13 mouse cellular contexts compared by ENCODE assay signal in genomic region chr11:23465862-23466261, GRCm38 (mm10). TPM values are rescaled to one million over a fixed set of nuclear protein-coding genes. Genes with fewer than 3 reads are reported as not detected.
DNase-seq lines count a peak whose midpoint lies in the region; TF ChIP-seq lines count a peak whose summit lies in the region.
"Not testable (repeated sequence)": the region's sequence is repeated elsewhere in the genome, so short reads cannot be mapped to it uniquely, and the experiment has no call there.
"Had no signal": no experiment of that assay in that cellular context is flagged by ENCODE, and none has a peak within 500 bp of the region (broad histone marks: within the 10 kb centered on the region; RNA-seq: fewer than 3 reads in every experiment).

No protein-coding gene starts in this region.

- H3K79me2 ChIP-seq in CH12.LX (replicated peaks; ENCODE audit: control insufficient read depth, extremely low read depth, insufficient read depth, poor library complexity, severe bottlenecking); MEL (ENCODE audit: control insufficient read depth, insufficient read depth, low read length, poor library complexity): not testable (repeated sequence)

- in situ Hi-C loops in CH12.LX (cut with MboI; ENCODE audit: low pct_ligation_motif_present, low pct_unique_long_range_greater_than_20kb, low sequenced_read_pairs); ES-E14 (cut with MboI; ENCODE audit: low sequenced_read_pairs in 2 of 2, unreplicated experiment in 2 of 2): not testable (repeated sequence)

- not testable (repeated sequence) for H3K27me3 ChIP-seq in CH12.LX (replicated peaks); MEL (ENCODE audit: control insufficient read depth in 1 of 2, insufficient read depth in 2 of 2, low read length in 2 of 2)

- H3K4me3 ChIP-seq in CH12.LX (replicated peaks in 1 of 3; ENCODE audit: low read depth in 2 of 3, low read length in 2 of 3, poor library complexity in 1 of 3); ES-E14 (ENCODE audit: insufficient read depth in 1 of 2, low read depth in 1 of 2, low read length in 2 of 2, poor library complexity in 1 of 2, severe bottlenecking in 1 of 2); MEL (ENCODE audit: control insufficient read depth in 1 of 2, insufficient read depth in 1 of 2, low read depth in 2 of 2, low read length in 2 of 2): not testable (repeated sequence)

- not testable (repeated sequence) for H3K9ac ChIP-seq in CH12.LX (ENCODE audit: insufficient read depth, low read depth); ES-E14 (ENCODE audit: insufficient read depth, low read depth, low read length, poor library complexity, severe bottlenecking); MEL (ENCODE audit: control insufficient read depth, low read depth, low read length, poor library complexity, severe bottlenecking)

- H3K27ac ChIP-seq in CH12.LX (ENCODE audit: insufficient read depth, low read depth); ES-E14 (ENCODE audit: insufficient read depth, low read depth, low read length, poor library complexity, severe bottlenecking); MEL (ENCODE audit: control insufficient read depth, low read depth, low read length): not testable (repeated sequence)

- dilution Hi-C loops in CH12.LX (cut with MboI; ENCODE audit: extremely low pct_ligation_motif_present, extremely low pct_unique_long_range_greater_than_20kb, low sequenced_read_pairs): not testable (repeated sequence)

- not testable (repeated sequence) for H3K9me3 ChIP-seq in CH12.LX (replicated peaks; ENCODE audit: low read length); ES-E14 (ENCODE audit: control insufficient read depth, insufficient read depth, low read depth, low read length); MEL (replicated peaks; ENCODE audit: insufficient read depth, low read length)

- H3K4me2 ChIP-seq in CH12.LX (ENCODE audit: insufficient read depth, low read depth, poor library complexity, severe bottlenecking): not testable (repeated sequence)

- TF ChIP-seq EP300 in CH12.LX (IDR thresholded peaks at IDR 0.05; ENCODE audit: low read length); MEL (IDR thresholded peaks at IDR 0.05; ENCODE audit: low read depth in 1 of 2, low read length in 2 of 2): not testable (repeated sequence)

- not testable (repeated sequence) for DNase-seq in CH12.LX (ENCODE audit: extremely low read depth); ES-E14 (ENCODE audit: low read depth, low spot score); MEL (ENCODE audit: low read depth, low spot score)

- H3K36me3 ChIP-seq in CH12.LX (replicated peaks in 1 of 2; ENCODE audit: control insufficient read depth in 1 of 2, insufficient read depth in 1 of 2, low read length in 1 of 2) (peaks cover 19 to 68% of the 10 kb centered on the region in 2 experiments), MEL (ENCODE audit: control insufficient read depth in 1 of 2, insufficient read depth in 2 of 2, low read length in 2 of 2) (peaks cover 0 to 36% of the 10 kb centered on the region in 2 experiments; a peak in 2 of 4 replicates)
- H3K36me3 ChIP-seq in ES-E14 (ENCODE audit: control insufficient read depth, insufficient read depth, low read length, poor library complexity, severe bottlenecking): not testable (repeated sequence)

- TF ChIP-seq RAD21 in CH12.LX (IDR thresholded peaks at IDR 0.05; ENCODE audit: low read depth, low read length); MEL (IDR thresholded peaks at IDR 0.05; ENCODE audit: low read depth, low read length): not testable (repeated sequence)

- H3K4me1 ChIP-seq in CH12.LX (ENCODE audit: control insufficient read depth in 1 of 2, insufficient read depth in 2 of 2): peaks cover 0 to 50% of the 10 kb centered on the region in 2 experiments; a peak in 2 of 4 replicates
- H3K4me1 ChIP-seq in ES-E14 (ENCODE audit: control insufficient read depth in 2 of 2, insufficient read depth in 2 of 2, low read length in 2 of 2, poor library complexity in 1 of 2); MEL (ENCODE audit: control insufficient read depth in 1 of 2, insufficient read depth in 2 of 2, low read length in 2 of 2): not testable (repeated sequence)

- TF ChIP-seq CTCF in CH12.LX (conservative IDR thresholded peaks at IDR 0.05 in 1 of 2, IDR thresholded peaks at IDR 0.05 in 1 of 2; ENCODE audit: low read depth in 2 of 2, low read length in 2 of 2); MEL (IDR thresholded peaks at IDR 0.05 in 2 of 3, conservative IDR thresholded peaks at IDR 0.05 in 1 of 3; ENCODE audit: control insufficient read depth in 1 of 3, insufficient read depth in 1 of 3, low read depth in 2 of 3, low read length in 3 of 3, poor library complexity in 1 of 3, severe bottlenecking in 1 of 3): not testable (repeated sequence)

- not testable (repeated sequence) for TF ChIP-seq POLR2A in CH12.LX (IDR thresholded peaks at IDR 0.05; ENCODE audit: low read depth, low read length); MEL (IDR thresholded peaks at IDR 0.05; ENCODE audit: control insufficient read depth in 1 of 2, insufficient read depth in 1 of 2, low read depth in 1 of 2, low read length in 2 of 2, poor library complexity in 1 of 2)

TF ChIP-seq in CH12.LX, 34 proteins besides CTCF, POLR2A, EP300 and RAD21:
- peak; percentile 70 for TF ChIP-seq ZNF384 (IDR thresholded peaks at IDR 0.05; ENCODE audit: low read depth, low read length)

TF ChIP-seq in ES-E14, 5 proteins besides CTCF, POLR2A, EP300 and RAD21:
- TF ChIP-seq ZNF384 (IDR thresholded peaks at IDR 0.05; ENCODE audit: low read depth, low read length): 0 out of 2 replicates have a peak, but pooled peaks have one; percentile 39

TF ChIP-seq in MEL, 35 proteins besides CTCF, POLR2A, EP300 and RAD21:
- peak; percentile 56; the same call in 1 of the 2 replicates for TF ChIP-seq ZNF384 (IDR thresholded peaks at IDR 0.05; ENCODE audit: low read depth, low read length)

RNA-seq across cellular contexts. Expression of gene Ahsa2, which starts 32.0 kb away (rescaled TPM):
- total RNA-seq in CH12.LX (2012; rRNA removed): 51.0 and 69.5 TPM in 2 replicates
- 58.9 and 66.4 TPM in 2 replicates for total RNA-seq in CH12.LX (2014; rRNA removed)
- 69.4 and 105 TPM in 2 replicates for polyA plus RNA-seq in CH12.LX (2012; ENCODE audit: insufficient read length, low read depth)
- total RNA-seq in ES-E14 (2012; rRNA removed): 25.6 and 32.0 TPM in 2 replicates
- 35.6 and 36.2 TPM in 2 replicates for total RNA-seq in MEL (2012; rRNA removed)
- 10 to 100 TPM in 1 of 2 experiments, not detected in 1; 37.8 TPM for polyA plus RNA-seq in MEL (2012; ENCODE audit: insufficient read depth in 1 of 2, insufficient read length in 2 of 2, low read depth in 1 of 2, low replicate concordance in 2 of 2, missing spikeins in 1 of 2)

RNA-seq across cellular contexts. Expression of gene 1700093K21Rik, which starts 55.1 kb away (rescaled TPM):
- total RNA-seq in CH12.LX (2012; rRNA removed): not detected in 2 replicates
- not detected in 2 replicates for total RNA-seq in CH12.LX (2014; rRNA removed)
- polyA plus RNA-seq in CH12.LX (2012; ENCODE audit: insufficient read length, low read depth): not detected in 2 replicates
- 0.32 and 0.45 TPM in 2 replicates for total RNA-seq in ES-E14 (2012; rRNA removed)
- not detected in 2 replicates for total RNA-seq in MEL (2012; rRNA removed)
- polyA plus RNA-seq in MEL (2012; ENCODE audit: insufficient read depth in 1 of 2, insufficient read length in 2 of 2, low read depth in 1 of 2, low replicate concordance in 2 of 2, missing spikeins in 1 of 2): not detected
- total RNA-seq: adrenal gland, adult 18-20 months; adrenal gland, adult 2 months; adrenal gland, postnatal 14 days; adrenal gland, postnatal 25 days; adrenal gland, postnatal 36 days; adrenal gland, postnatal 4 days; G1E had no signal
- polyA plus RNA-seq: activated CD4-positive, CD25-positive, alpha-beta regulatory T cell, adult 4 months; CD4-positive, CD25-positive, alpha-beta regulatory T cell, adult 4 months; G1E; Patski had no signal
